Mouse (Mus musculus) forebrain, embryonic 14.5 days (tissue): ENCODE measurements around the gene Psat1. TPM values are rescaled to one million over a fixed set of nuclear protein-coding genes. Genes with fewer than 3 reads are reported as not detected.

ENCODE experiments used
- ATAC-seq: fragments of 200-750 bp; cut with Nextera tagmentation; 2 replicates; pipeline ENCODE4 v1.8.0; 2017; ENCODE audit warnings: mild to moderate bottlenecking, moderate library complexity
- DNase-seq: peaks from one replicate; pipeline ENCODE4 v3.0.0-alpha.2; 2015; ENCODE audit warnings: low spot score
- H3K27ac ChIP-seq: fragments of 300-500 bp; sonication (generic); 2 replicates; pipeline ENCODE4 v1.5.1; 2014; ENCODE audit warnings: low read depth, mild to moderate bottlenecking, control low read depth, low read length, moderate library complexity
- H3K27me3 ChIP-seq: fragments of 300-500 bp; sonication (generic); replicated peaks from 2 replicates; pipeline ENCODE4 v1.6.1; 2014; ENCODE audit warnings: low read length, control low read depth, mixed read lengths; ENCODE audit not compliant: control insufficient read depth, insufficient read depth
- H3K36me3 ChIP-seq: fragments of 300-500 bp; sonication (generic); 2 replicates; pipeline ENCODE4 v1.6.1; 2014; ENCODE audit warnings: low read length, control low read depth; ENCODE audit not compliant: control insufficient read depth, insufficient read depth
- H3K4me1 ChIP-seq: fragments of 300-500 bp; sonication (generic); 2 replicates; pipeline ENCODE4 v1.6.1; 2014; ENCODE audit warnings: antibody characterized with exemption, low read length, control low read depth; ENCODE audit not compliant: control insufficient read depth, insufficient read depth
- H3K4me2 ChIP-seq: fragments of 300-500 bp; sonication (generic); 2 replicates; pipeline ENCODE4 v1.6.1; 2014; ENCODE audit warnings: mild to moderate bottlenecking, control low read depth, low read length
- H3K4me3 ChIP-seq: fragments of 300-500 bp; sonication (generic); 2 replicates; pipeline ENCODE4 v1.5.1; 2014; ENCODE audit warnings: low read depth, low read length, control low read depth
- H3K9ac ChIP-seq: fragments of 300-500 bp; sonication (generic); 2 replicates; pipeline ENCODE4 v1.6.1; 2014; ENCODE audit warnings: mild to moderate bottlenecking, low read length, control low read depth, moderate library complexity
- H3K9me3 ChIP-seq: fragments of 300-500 bp; sonication (generic); replicated peaks from 2 replicates; pipeline ENCODE4 v1.6.1; 2016; ENCODE audit warnings: low read length, control low read depth, mixed read lengths; ENCODE audit not compliant: control insufficient read depth
- WGBS: fragments of 180-500 bp; shearing (Covaris S2); extraction: QIAGEN DNeasy Blood & Tissue Kit; methylation state at CpG from one replicate; pipeline ENCODE4 v1.1.7; 2014; 5-methylcytosine and 5-hydroxymethylcytosine counted together
- polyA plus RNA-seq: library from polyadenylated mRNA; unstranded; fragments of >200 nt; fragmentation: Nextera tagmentation; extraction: Ambion mirVana; gene quantifications from 2 replicates; pipeline ENCODE4 v1.2.1, GENCODE M21; 2014

Gene Psat1
- polyA plus RNA-seq, 1 experiment from 2014 or later: 147 TPM

DNA sequence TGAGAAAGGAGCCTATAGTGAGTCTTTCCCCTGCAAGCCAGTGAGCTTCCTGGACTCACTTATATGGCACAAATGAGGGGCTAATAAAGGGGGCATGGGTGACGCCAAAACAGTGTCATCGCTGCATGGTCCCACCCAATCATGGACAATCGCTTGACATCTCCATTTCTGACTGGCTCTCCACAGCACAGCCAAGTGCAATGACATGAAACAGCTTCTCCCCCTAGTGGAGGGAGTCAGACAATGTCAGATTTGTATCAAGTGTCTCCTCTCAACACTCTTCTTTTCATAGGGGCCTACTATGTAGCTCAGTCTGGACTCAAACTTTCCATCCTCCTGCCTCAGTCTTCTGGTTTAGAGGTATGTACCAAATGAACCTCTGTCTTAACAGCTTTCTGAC lies 17.9 kb upstream of the Psat1 start:
- ATAC-seq: peak; percentile 82
- no peaks in the 10 kb centered on the region for H3K9me3 ChIP-seq
- H3K36me3 ChIP-seq: peaks cover 74% of the 10 kb centered on the region
- H3K9ac ChIP-seq: no peak overlapping the region
- no peak overlapping the region for H3K4me3 ChIP-seq
- DNase-seq: peak; percentile 78
- H3K4me1 ChIP-seq: no peaks in the 10 kb centered on the region
- 60% methylated on average over 3 of the region's 3 CpGs for WGBS
- H3K27me3 ChIP-seq: no peaks in the 10 kb centered on the region
- H3K27ac ChIP-seq: no peak overlapping the region
- H3K4me2 ChIP-seq: no peak overlapping the region

GRCm38 (mm10) chr19:15964533-15964932 lies 17.4 kb upstream of the Psat1 start:
- Histone ChIP-seq H3K4me1 (no peaks in the 10 kb centered on the region), H3K4me2 (no peak overlapping the region), H3K27me3 (no peaks in the 10 kb centered on the region), H3K9ac (no peak overlapping the region), H3K36me3 (peaks cover 74% of the 10 kb centered on the region), H3K27ac (no peak overlapping the region), H3K9me3 (no peaks in the 10 kb centered on the region), H3K4me3 (no peak overlapping the region)
- DNase-seq: no peak
- 90% methylated on average over 7 of the region's 7 CpGs for WGBS
- ATAC-seq: no peak

GRCm38 (mm10) chr19:15963011-15963695 lies 16.0 kb upstream of the Psat1 start:
- Histone ChIP-seq H3K9ac (no peak overlapping the region), H3K27ac (no peak overlapping the region), H3K4me2 (no peak overlapping the region), H3K9me3 (no peaks in the 10 kb centered on the region), H3K4me1 (no peaks in the 10 kb centered on the region), H3K4me3 (no peak overlapping the region), H3K36me3 (peaks cover 72% of the 10 kb centered on the region), H3K27me3 (no peaks in the 10 kb centered on the region)
- whole genome bisulfite sequencing: 81% methylated on average over 17 of the region's 17 CpGs
- ATAC-seq (no peak), DNase-seq (peak; percentile 8)

- WGBS: 77% methylated on average over 13 of the region's 13 CpGs
- H3K27me3 ChIP-seq: no peaks in the 10 kb centered on the region
- ATAC-seq (peak; percentile 44; the same call in 1 of the 2 replicates), DNase-seq (peak; percentile 15)
- H3K9ac ChIP-seq: no peak overlapping the region
- H3K36me3 ChIP-seq: peaks cover 66% of the 10 kb centered on the region
- no peaks in the 10 kb centered on the region for H3K4me1 ChIP-seq
- H3K9me3 ChIP-seq: no peaks in the 10 kb centered on the region
- H3K27ac ChIP-seq: no peak overlapping the region
- no peak overlapping the region for H3K4me2 ChIP-seq
- no peak overlapping the region for H3K4me3 ChIP-seq
Measured at GRCm38 (mm10) chr19:15962313-15962712, 15.2 kb upstream of the Psat1 start.

- no peak overlapping the region for H3K4me3 ChIP-seq
- DNase-seq (peak; percentile 28), ATAC-seq (no peak)
- no peaks in the 10 kb centered on the region for H3K4me1 ChIP-seq
- WGBS: 35% methylated on average over 3 of the region's 3 CpGs
- H3K9me3 ChIP-seq: no peaks in the 10 kb centered on the region
- H3K4me2 ChIP-seq: no peak overlapping the region
- H3K27ac ChIP-seq: no peak overlapping the region
- H3K36me3 ChIP-seq: peaks cover 5% of the 10 kb centered on the region
- no peak overlapping the region for H3K9ac ChIP-seq
- H3K27me3 ChIP-seq: no peaks in the 10 kb centered on the region
Measured at GRCm38 (mm10) chr19:15950225-15950624, 3.1 kb upstream of the Psat1 start.

DNA sequence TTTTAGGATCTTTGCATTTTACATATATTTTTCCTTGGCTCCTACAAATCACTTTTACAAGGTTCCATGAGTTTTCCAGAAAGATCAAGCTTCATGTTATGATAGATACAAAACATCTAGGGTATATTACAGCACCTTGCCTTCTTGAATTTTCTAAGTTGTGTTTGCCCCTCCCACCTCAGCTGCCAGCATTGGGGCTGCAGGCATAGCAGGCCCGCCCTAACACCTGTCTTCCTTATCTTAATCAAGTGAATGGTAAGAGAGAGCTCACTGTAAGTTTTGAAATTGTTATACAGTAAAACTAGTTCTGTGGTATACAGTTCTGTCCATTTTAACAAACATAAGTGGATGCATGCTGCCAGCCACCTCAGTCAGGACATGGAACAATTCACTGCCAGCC lies 1.7 kb upstream of the Psat1 start:
- no peak overlapping the region for H3K4me3 ChIP-seq
- 94% methylated on average over 1 of the region's 1 CpGs for WGBS

DNA sequence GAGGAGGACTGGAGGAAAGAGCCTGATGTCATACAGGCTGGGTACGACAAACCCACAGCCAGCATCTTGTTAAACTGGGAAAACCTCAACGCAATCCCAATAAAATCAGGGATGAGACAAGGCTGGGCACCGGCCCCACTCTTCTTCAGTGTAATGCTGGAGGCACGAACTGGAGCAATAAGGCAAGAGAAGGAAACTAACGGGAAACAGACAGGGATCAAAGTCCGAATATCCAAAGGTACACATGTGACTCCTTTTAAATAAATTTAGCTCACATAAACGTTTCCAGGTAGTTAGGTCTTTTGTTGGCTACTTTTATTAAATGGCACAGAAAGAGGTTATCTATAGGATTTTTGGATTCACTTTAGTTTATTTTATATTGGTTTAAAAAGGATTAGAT lies 1.3 kb upstream of the Psat1 start:
- Histone ChIP-seq H3K27ac (no peak overlapping the region), H3K4me1 (no peaks in the 10 kb centered on the region), H3K4me3 (no peak overlapping the region), H3K9ac (no peak overlapping the region), H3K27me3 (no peaks in the 10 kb centered on the region), H3K36me3 (no peaks in the 10 kb centered on the region), H3K9me3 (no peaks in the 10 kb centered on the region), H3K4me2 (no peak overlapping the region)
- DNase-seq (no peak), ATAC-seq (no peak)
- WGBS: 87% methylated on average over 7 of the region's 7 CpGs

More for the DNA sequence above, 1.7 kb upstream of the Psat1 start:
- no peaks in the 10 kb centered on the region for H3K36me3 ChIP-seq
- ATAC-seq (no peak), DNase-seq (no peak)
- no peaks in the 10 kb centered on the region for H3K27me3 ChIP-seq
- H3K4me1 ChIP-seq: no peaks in the 10 kb centered on the region
- no peak overlapping the region for H3K4me2 ChIP-seq
- H3K27ac ChIP-seq: no peak overlapping the region
- no peak overlapping the region for H3K9ac ChIP-seq
- no peaks in the 10 kb centered on the region for H3K9me3 ChIP-seq

- H3K9me3 ChIP-seq: no peaks in the 10 kb centered on the region
- H3K36me3 ChIP-seq: no peaks in the 10 kb centered on the region
- DNase-seq: no peak
- no peak overlapping the region for H3K27ac ChIP-seq
- H3K4me2 ChIP-seq: no peak overlapping the region
- no peak overlapping the region for H3K9ac ChIP-seq
- H3K27me3 ChIP-seq: no peaks in the 10 kb centered on the region
- 80% methylated on average over 10 of the region's 10 CpGs for WGBS
- no peak overlapping the region for H3K4me3 ChIP-seq
- H3K4me1 ChIP-seq: no peaks in the 10 kb centered on the region
- no peak for ATAC-seq
Measured at GRCm38 (mm10) chr19:15946663-15947062, 474 bp downstream of the Psat1 start.

DNA sequence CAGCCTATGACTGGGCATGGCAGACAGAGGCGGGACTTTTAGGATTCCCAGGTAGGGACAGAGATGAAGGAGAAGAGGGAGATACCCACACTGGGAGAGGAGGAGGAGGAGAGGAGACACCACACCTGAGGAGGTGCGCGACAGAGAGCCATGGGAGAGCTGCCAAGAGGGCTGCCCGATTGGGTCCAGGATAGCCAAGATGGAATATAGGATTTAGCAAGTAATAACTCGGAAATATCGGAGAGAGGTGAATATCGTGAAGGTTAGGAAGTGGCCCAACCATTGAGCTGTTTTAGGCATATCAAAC lies 4.1 kb downstream of the Psat1 start:
- no peak for ATAC-seq

More for the DNA sequence above, 4.1 kb downstream of the Psat1 start:
- Histone ChIP-seq H3K4me3 (no peak overlapping the region), H3K4me2 (no peak overlapping the region), H3K4me1 (no peaks in the 10 kb centered on the region), H3K27me3 (no peaks in the 10 kb centered on the region), H3K36me3 (no peaks in the 10 kb centered on the region), H3K27ac (no peak overlapping the region), H3K9me3 (no peaks in the 10 kb centered on the region), H3K9ac (no peak overlapping the region)
- no peak for DNase-seq
- 70% methylated on average over 7 of the region's 7 CpGs for WGBS
